8 mouse cellular contexts compared by ENCODE assay signal in the genomic region with DNA sequence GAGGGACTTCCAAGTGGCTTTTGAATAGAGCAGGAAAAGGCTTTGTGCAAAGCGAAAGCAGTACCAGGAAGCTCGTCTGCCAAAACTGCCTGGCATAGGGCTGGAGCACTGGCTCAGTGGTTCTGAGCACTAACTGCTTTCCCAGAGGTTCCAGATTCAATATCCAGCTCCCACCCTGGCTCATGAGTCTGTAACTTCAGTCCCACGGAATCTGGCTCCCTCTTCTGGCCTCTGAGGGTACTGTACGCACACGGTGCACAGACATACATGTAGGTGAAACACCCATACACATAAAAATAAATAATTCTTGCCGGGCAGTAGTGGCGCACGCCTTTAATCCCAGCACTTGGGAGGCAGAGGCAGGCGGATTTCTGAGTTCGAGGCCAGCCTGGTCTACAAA. TPM values are rescaled to one million over a fixed set of nuclear protein-coding genes. Genes with fewer than 3 reads are reported as not detected.
DNase-seq lines count a peak whose midpoint lies in the region; ATAC-seq and TF ChIP-seq lines count a peak whose summit lies in the region.

No protein-coding gene starts in this region.

- DNase-seq in forebrain, embryonic 11.5 days (ENCODE audit: low spot score) = peak; percentile 77
- peak; percentile 82 for DNase-seq in right cerebral cortex, postnatal 4 days
- DNase-seq in right cerebral cortex, postnatal 25 days = no peak
- DNase-seq in cerebellum, postnatal 36 days = peak; percentile 35 to 38
- DNase-seq in hindbrain, postnatal 0 days (ENCODE audit: low spot score) = peak; percentile 88
- peak; percentile 46 to 65 for DNase-seq in lung, postnatal 4 days

- H3K27ac ChIP-seq in forebrain, embryonic 11.5 days (ENCODE audit: low read depth, low read length) = no peak overlapping the region
- no peak overlapping the region for H3K27ac ChIP-seq in forebrain, embryonic 12.5 days
- no peak overlapping the region for H3K27ac ChIP-seq in hindbrain, postnatal 0 days

- H3K4me1 ChIP-seq in forebrain, embryonic 11.5 days (replicated peaks; ENCODE audit: control insufficient read depth, insufficient read depth, low read length) = no peaks in the 10 kb centered on the region
- peaks cover 8% of the 10 kb centered on the region; the same call in 1 of the 2 replicates for H3K4me1 ChIP-seq in forebrain, embryonic 12.5 days
- H3K4me1 ChIP-seq in hindbrain, postnatal 0 days (ENCODE audit: insufficient read depth, low read length) = no peaks in the 10 kb centered on the region

- H3K9ac ChIP-seq in forebrain, embryonic 11.5 days (ENCODE audit: low read length) = no peak overlapping the region
- H3K9ac ChIP-seq in forebrain, embryonic 12.5 days = no peak overlapping the region
- H3K9ac ChIP-seq in hindbrain, postnatal 0 days (replicated peaks; ENCODE audit: low read length) = no peak overlapping the region

- no peaks in the 10 kb centered on the region for H3K36me3 ChIP-seq in forebrain, embryonic 11.5 days (ENCODE audit: control insufficient read depth, insufficient read depth, low read length)
- H3K36me3 ChIP-seq in forebrain, embryonic 12.5 days (replicated peaks) = no peaks in the 10 kb centered on the region
- no peaks in the 10 kb centered on the region for H3K36me3 ChIP-seq in hindbrain, postnatal 0 days (ENCODE audit: insufficient read depth, low read length)

- TF ChIP-seq CTCF in hindbrain, postnatal 0 days (IDR thresholded peaks at IDR 0.05; ENCODE audit: low read depth) = peak; percentile 82

- ATAC-seq in forebrain, embryonic 11.5 days (replicated peaks; ENCODE audit: low FRiP score) = no peak
- no peak for ATAC-seq in forebrain, embryonic 12.5 days (ENCODE audit: low FRiP score)
- peak; percentile 55; the same call in 1 of the 2 replicates for ATAC-seq in hindbrain, postnatal 0 days
- no peak for ATAC-seq in erythroid progenitor cell, adult 5-6 weeks (replicated peaks; ENCODE audit: low FRiP score, poor library complexity, severe bottlenecking)

- H3K27me3 ChIP-seq in forebrain, embryonic 11.5 days (ENCODE audit: control insufficient read depth, insufficient read depth, low read length) = no peaks in the 10 kb centered on the region
- H3K27me3 ChIP-seq in forebrain, embryonic 12.5 days = no peaks in the 10 kb centered on the region
- no peaks in the 10 kb centered on the region for H3K27me3 ChIP-seq in hindbrain, postnatal 0 days (ENCODE audit: insufficient read depth, low read length)

- H3K9me3 ChIP-seq in forebrain, embryonic 11.5 days (ENCODE audit: control insufficient read depth, low read length) = peaks cover 3% of the 10 kb centered on the region
- peaks cover 5% of the 10 kb centered on the region; the same call in 1 of the 2 replicates for H3K9me3 ChIP-seq in forebrain, embryonic 12.5 days
- no peaks in the 10 kb centered on the region for H3K9me3 ChIP-seq in hindbrain, postnatal 0 days (ENCODE audit: low read length)

- WGBS in forebrain, embryonic 11.5 days = 80% methylated on average over 10 of the region's 10 CpGs
- 77% methylated on average over 10 of the region's 10 CpGs for WGBS in forebrain, embryonic 12.5 days
- WGBS in hindbrain, postnatal 0 days = 74% methylated on average over 10 of the region's 10 CpGs

- H3K4me2 ChIP-seq in forebrain, embryonic 11.5 days (ENCODE audit: low read depth, low read length, severe bottlenecking) = no peak overlapping the region
- no peak overlapping the region for H3K4me2 ChIP-seq in forebrain, embryonic 12.5 days
- no peak overlapping the region for H3K4me2 ChIP-seq in hindbrain, postnatal 0 days (ENCODE audit: low read depth, low read length)

- H3K4me3 ChIP-seq in forebrain, embryonic 11.5 days (ENCODE audit: low read depth, low read length) = no peak overlapping the region
- no peak overlapping the region for H3K4me3 ChIP-seq in forebrain, embryonic 12.5 days (replicated peaks)
- no peak overlapping the region for H3K4me3 ChIP-seq in hindbrain, postnatal 0 days (ENCODE audit: low read length)

RNA-seq across cellular contexts. Expression of gene Tnrc18, which starts 37.4 kb away (rescaled TPM):
- polyA plus RNA-seq in forebrain, embryonic 11.5 days (2014; fragmentation: Nextera tagmentation; extraction: Ambion mirVana) = 55.2 and 55.7 TPM in 2 replicates
- polyA plus RNA-seq in forebrain, embryonic 12.5 days (2016; fragmentation: Nextera tagmentation; extraction: Ambion mirVana) = 56.8 and 64.6 TPM in 2 replicates
- total RNA-seq in hindbrain, postnatal 0 days (2014; rRNA removed) = 134 and 137 TPM in 2 replicates
- 17.0 and 19.9 TPM in 2 replicates for polyA plus RNA-seq in hindbrain, postnatal 0 days (2015; fragmentation: Nextera tagmentation; extraction: Ambion mirVana)
- 14.4 and 21.8 TPM in 2 replicates for total RNA-seq in erythroid progenitor cell, adult 5-6 weeks (2015; ENCODE audit: low replicate concordance)
- 15.1 TPM in 2 replicates for total RNA-seq in erythroid progenitor cell, adult 5-6 weeks (2017; ENCODE audit: low replicate concordance)

RNA-seq across cellular contexts. Expression of gene Fbxl18, which starts 40.3 kb away (rescaled TPM):
- 15.4 and 16.0 TPM in 2 replicates for polyA plus RNA-seq in forebrain, embryonic 11.5 days (2014; fragmentation: Nextera tagmentation; extraction: Ambion mirVana)
- 24.0 and 24.6 TPM in 2 replicates for polyA plus RNA-seq in forebrain, embryonic 12.5 days (2016; fragmentation: Nextera tagmentation; extraction: Ambion mirVana)
- total RNA-seq in hindbrain, postnatal 0 days (2014; rRNA removed) = 68.6 and 73.8 TPM in 2 replicates
- polyA plus RNA-seq in hindbrain, postnatal 0 days (2015; fragmentation: Nextera tagmentation; extraction: Ambion mirVana) = 28.0 and 31.4 TPM in 2 replicates
- 0.42 and 4.0 TPM in 2 replicates for total RNA-seq in erythroid progenitor cell, adult 5-6 weeks (2015; ENCODE audit: low replicate concordance)
- 2.4 and 2.7 TPM in 2 replicates for total RNA-seq in erythroid progenitor cell, adult 5-6 weeks (2017; ENCODE audit: low replicate concordance)

RNA-seq across cellular contexts. Expression of gene Actb, which starts 51.7 kb away (rescaled TPM):
- polyA plus RNA-seq in forebrain, embryonic 11.5 days (2014; fragmentation: Nextera tagmentation; extraction: Ambion mirVana) = 13,526 and 13,808 TPM in 2 replicates
- 12,389 and 14,301 TPM in 2 replicates for polyA plus RNA-seq in forebrain, embryonic 12.5 days (2016; fragmentation: Nextera tagmentation; extraction: Ambion mirVana)
- 5,437 and 5,693 TPM in 2 replicates for total RNA-seq in hindbrain, postnatal 0 days (2014; rRNA removed)
- polyA plus RNA-seq in hindbrain, postnatal 0 days (2015; fragmentation: Nextera tagmentation; extraction: Ambion mirVana) = 15,098 and 15,291 TPM in 2 replicates
- total RNA-seq in erythroid progenitor cell, adult 5-6 weeks (2015; ENCODE audit: low replicate concordance) = 4,902 and 5,552 TPM in 2 replicates
- total RNA-seq in erythroid progenitor cell, adult 5-6 weeks (2017; ENCODE audit: low replicate concordance) = 1,509 and 1,723 TPM in 2 replicates
